Mouse (Mus musculus) megakaryocyte-erythroid progenitor cell, adult 5-6 weeks (primary cell): ENCODE results near the gene Olfr155. TPM values are rescaled to one million over a fixed set of nuclear protein-coding genes. Genes with fewer than 3 reads are reported as not detected.

Source experiments
- ATAC-seq: replicated peaks from 2 replicates; pipeline ENCODE4 v1.8.0; 2016; ENCODE audit warnings: mild to moderate bottlenecking, inconsistent platforms; ENCODE audit not compliant: severe bottlenecking, poor library complexity, low FRiP score, low TSS enrichment
- total RNA-seq, 2 experiments: library from RNA; stranded (forward) in 1 of 2; stranded (reverse) in 1 of 2; fragments of 200-1000, 215-1000 nt in 1 of 2; fragments of >200 nt in 1 of 2; fragmentation: Nextera tagmentation in 1 of 2; gene quantifications; 2 replicates each; pipeline ENCODE4 v1.2.3; 2014 to 2017

Gene Olfr155
- total RNA-seq, 2 experiments from 2014 or later, result not detected

DNA sequence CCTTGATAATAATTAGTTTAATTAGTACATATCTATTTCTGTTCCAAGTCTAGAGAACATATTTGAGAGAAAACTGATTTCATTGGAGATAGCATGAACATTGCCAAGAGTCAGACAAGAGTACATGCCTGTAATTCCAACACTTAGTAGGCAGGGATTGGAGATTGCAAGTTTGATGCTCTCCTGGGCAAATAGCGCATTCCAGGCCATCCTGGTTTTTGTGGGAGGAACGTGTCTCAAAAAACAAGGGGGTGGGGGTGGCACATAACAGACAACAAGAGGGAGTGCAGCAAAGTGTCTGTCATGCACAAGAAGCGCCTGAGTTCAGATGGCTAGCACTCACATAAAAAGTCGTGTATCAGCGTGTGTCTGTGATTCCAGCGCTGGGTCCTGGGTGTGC, 28.2 kb downstream of the Olfr155 start:
- no peak for ATAC-seq

DNA sequence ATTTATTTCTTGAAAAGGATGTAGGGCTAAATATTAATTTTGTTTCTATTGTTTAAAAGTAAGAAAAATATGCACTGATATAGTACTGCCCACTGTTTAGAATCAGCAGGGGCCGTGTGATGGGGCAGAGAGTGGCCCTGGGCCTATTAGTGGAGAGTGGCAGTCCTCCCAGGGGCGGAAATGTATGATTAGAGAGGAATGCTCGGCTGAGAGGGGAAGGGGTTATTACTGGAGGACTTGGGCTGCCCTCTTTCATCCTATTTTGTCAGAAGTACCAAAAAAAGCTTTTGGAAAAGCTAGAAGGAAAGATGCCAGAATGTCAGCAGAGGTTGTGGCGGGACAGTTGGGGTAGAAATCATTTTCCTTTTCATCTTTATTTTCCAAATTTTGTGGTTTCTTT, 32.8 kb downstream of the Olfr155 start:
- no peak for ATAC-seq

DNA sequence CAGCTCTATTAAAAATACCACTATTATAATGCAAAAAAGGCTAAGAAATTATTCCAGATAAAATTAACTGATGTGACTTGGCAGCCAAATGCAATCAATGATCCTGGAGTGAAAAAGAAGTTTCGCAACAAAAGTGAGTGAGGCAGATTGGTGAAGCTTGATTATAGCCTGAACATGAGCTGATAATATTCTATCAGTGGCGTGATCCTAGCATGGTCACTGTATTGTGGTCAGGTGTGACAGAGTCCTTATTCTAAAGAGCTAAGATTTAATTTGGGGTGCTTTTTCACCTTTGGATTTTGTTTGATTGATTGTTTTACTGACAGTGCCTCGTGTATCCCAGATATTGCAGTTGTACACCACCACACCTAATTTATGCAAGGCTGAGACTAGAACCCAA, 39.9 kb downstream of the Olfr155 start:
- no peak for ATAC-seq

DNA sequence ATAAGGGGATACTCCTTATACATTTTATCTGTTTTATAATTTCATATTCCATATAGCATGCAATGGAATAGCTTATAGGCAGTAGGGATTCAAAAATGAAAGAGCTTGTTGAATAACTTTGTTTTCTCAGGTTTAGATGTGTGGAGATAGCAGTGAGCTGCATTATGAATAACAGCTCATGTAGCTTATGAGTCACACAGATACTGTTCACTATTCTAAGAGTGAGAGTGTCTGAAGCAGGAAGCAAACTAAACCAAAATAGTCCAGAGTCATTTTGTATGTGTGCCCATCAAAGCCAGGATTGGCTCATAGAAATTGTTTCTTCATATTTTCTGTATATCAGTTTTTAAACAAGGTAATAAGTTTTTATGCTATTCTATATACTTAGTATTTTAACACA, 45.8 kb downstream of the Olfr155 start:
- no peak for ATAC-seq

DNA sequence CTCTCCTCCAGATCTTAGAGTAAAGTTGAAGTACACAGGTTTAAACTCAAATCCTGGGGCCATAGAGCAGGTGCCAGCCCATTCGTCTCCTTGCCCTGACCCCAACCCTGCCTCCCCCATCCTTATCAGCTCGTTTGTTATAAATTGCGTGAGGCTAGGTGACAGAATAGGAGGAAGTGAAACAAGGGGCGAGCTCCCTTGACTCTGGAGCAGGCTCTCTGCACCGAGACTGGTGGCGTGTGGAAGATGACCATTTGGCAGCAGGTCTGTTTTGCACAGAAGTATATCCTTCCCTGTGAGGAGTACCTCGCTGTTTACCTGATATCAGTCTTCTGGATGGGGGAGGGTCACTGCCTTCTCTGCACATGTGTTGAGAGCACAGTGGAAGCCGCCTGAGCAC, 47.8 kb downstream of the Olfr155 start:
- no peak for ATAC-seq

DNA sequence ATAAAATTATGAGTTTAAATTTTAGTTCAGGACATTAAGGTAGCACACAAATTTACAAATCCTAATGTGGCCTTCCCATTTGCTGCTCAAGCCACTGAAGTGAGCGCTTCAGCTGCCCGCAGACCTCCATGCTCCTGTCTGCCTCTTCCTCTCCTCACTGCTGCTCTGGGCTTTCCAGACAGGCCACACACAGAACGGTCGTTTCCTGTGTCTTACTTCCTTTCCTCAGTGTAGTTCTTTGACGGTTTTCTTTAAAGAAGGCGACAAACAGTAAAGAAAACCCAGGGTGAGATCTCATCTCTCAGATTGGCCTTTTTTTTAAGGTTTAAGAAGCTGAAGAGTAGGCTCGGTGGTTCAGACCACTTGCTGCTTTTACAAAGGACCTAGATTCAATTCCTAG, 52.3 kb downstream of the Olfr155 start:
- no peak for ATAC-seq

DNA sequence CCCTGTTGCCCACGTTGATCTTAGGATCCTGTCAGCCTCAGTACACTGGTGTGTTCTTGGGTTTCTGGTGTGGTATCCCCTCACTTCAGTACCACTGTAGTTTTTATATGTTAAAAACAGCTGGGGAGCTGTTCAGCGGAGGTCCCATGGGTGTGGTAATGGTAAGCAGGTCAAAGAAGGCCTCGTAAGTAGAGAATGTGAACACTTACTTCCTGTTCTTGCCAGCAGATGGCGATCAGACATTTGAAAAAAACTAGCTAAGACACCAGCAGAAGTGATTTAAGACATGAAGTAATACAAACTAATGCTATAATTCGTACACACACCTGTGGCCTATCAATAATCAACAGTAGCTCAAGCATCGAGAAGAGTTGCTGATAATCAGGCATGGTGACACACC, 55.1 kb downstream of the Olfr155 start:
- ATAC-seq, result peak; percentile 67

Other genes with a start within 250 kb of the Olfr155 start
- gene Npr2, start 219.6 kb upstream of the Olfr155 start, total RNA-seq (2014; fragmentation: Nextera tagmentation), result 0.09 and 2.0 TPM in 2 replicates
- 0.08 and 0.14 TPM in 2 replicates for gene Npr2, start 219.6 kb upstream of the Olfr155 start, total RNA-seq (2017)
- 1.6 TPM in 1 of 2 replicates, not detected in the other for gene Spag8, start 198.0 kb upstream of the Olfr155 start, total RNA-seq (2014; fragmentation: Nextera tagmentation)
- gene Spag8, start 198.0 kb upstream of the Olfr155 start, total RNA-seq (2017), result not detected in 2 replicates
- 70.7 and 73.0 TPM in 2 replicates for gene Hint2, start 195.1 kb upstream of the Olfr155 start, total RNA-seq (2014; fragmentation: Nextera tagmentation)
- gene Hint2, start 195.1 kb upstream of the Olfr155 start, total RNA-seq (2017), result 43.1 and 63.0 TPM in 2 replicates
- 1.2 and 2.5 TPM in 2 replicates for gene Tmem8b, start 182.6 kb upstream of the Olfr155 start, total RNA-seq (2014; fragmentation: Nextera tagmentation)
- 0.38 and 1.6 TPM in 2 replicates for gene Tmem8b, start 182.6 kb upstream of the Olfr155 start, total RNA-seq (2017)
- gene Fam221b, start 182.4 kb upstream of the Olfr155 start, total RNA-seq (2014; fragmentation: Nextera tagmentation), result not detected in 2 replicates
- gene Fam221b, start 182.4 kb upstream of the Olfr155 start, total RNA-seq (2017), result 0.15 and 0.28 TPM in 2 replicates
- gene Olfr70, start 150.8 kb upstream of the Olfr155 start, total RNA-seq (2014; fragmentation: Nextera tagmentation), result not detected in 2 replicates
- not detected in 2 replicates for gene Olfr70, start 150.8 kb upstream of the Olfr155 start, total RNA-seq (2017)
- gene Olfr71, start 141.3 kb upstream of the Olfr155 start, total RNA-seq (2014; fragmentation: Nextera tagmentation), result not detected in 2 replicates
- not detected in 2 replicates for gene Olfr71, start 141.3 kb upstream of the Olfr155 start, total RNA-seq (2017)
- gene Hrct1, start 124.4 kb upstream of the Olfr155 start, total RNA-seq (2014; fragmentation: Nextera tagmentation), result not detected in 2 replicates
- not detected in 2 replicates for gene Hrct1, start 124.4 kb upstream of the Olfr155 start, total RNA-seq (2017)
- not detected in 2 replicates for gene Spaar, start 121.5 kb upstream of the Olfr155 start, total RNA-seq (2014; fragmentation: Nextera tagmentation)
- gene Spaar, start 121.5 kb upstream of the Olfr155 start, total RNA-seq (2017), result not detected in 2 replicates
- gene Olfr159, start 80.6 kb upstream of the Olfr155 start, total RNA-seq (2014; fragmentation: Nextera tagmentation), result not detected in 2 replicates
- gene Olfr159, start 80.6 kb upstream of the Olfr155 start, total RNA-seq (2017), result not detected in 2 replicates
- not detected in 2 replicates for gene Olfr156, start 27.7 kb upstream of the Olfr155 start, total RNA-seq (2014; fragmentation: Nextera tagmentation)
- not detected in 2 replicates for gene Olfr156, start 27.7 kb upstream of the Olfr155 start, total RNA-seq (2017)
- not detected in 2 replicates for gene Olfr157, start 11.4 kb upstream of the Olfr155 start, total RNA-seq (2014; fragmentation: Nextera tagmentation)
- gene Olfr157, start 11.4 kb upstream of the Olfr155 start, total RNA-seq (2017), result not detected in 2 replicates
- 0.20 TPM in 1 of 2 replicates, not detected in the other for gene Reck, start 24.0 kb downstream of the Olfr155 start, total RNA-seq (2014; fragmentation: Nextera tagmentation)
- gene Reck, start 24.0 kb downstream of the Olfr155 start, total RNA-seq (2017), result 0.61 TPM in 1 of 2 replicates, not detected in the other
- gene Glipr2, start 105.8 kb downstream of the Olfr155 start, total RNA-seq (2014; fragmentation: Nextera tagmentation), result 10.9 and 12.6 TPM in 2 replicates
- gene Glipr2, start 105.8 kb downstream of the Olfr155 start, total RNA-seq (2017), result 12.2 and 13.9 TPM in 2 replicates
- not detected in 2 replicates for gene Ccin, start 131.9 kb downstream of the Olfr155 start, total RNA-seq (2014; fragmentation: Nextera tagmentation)
- gene Ccin, start 131.9 kb downstream of the Olfr155 start, total RNA-seq (2017), result not detected in 2 replicates
- gene Clta, start 152.9 kb downstream of the Olfr155 start, total RNA-seq (2014; fragmentation: Nextera tagmentation), result 198 and 217 TPM in 2 replicates
- 368 and 393 TPM in 2 replicates for gene Clta, start 152.9 kb downstream of the Olfr155 start, total RNA-seq (2017)
- 38.3 and 48.9 TPM in 2 replicates for gene Gne, start 232.6 kb downstream of the Olfr155 start, total RNA-seq (2014; fragmentation: Nextera tagmentation)
- gene Gne, start 232.6 kb downstream of the Olfr155 start, total RNA-seq (2017), result 35.4 and 42.6 TPM in 2 replicates